Mouse (Mus musculus) lung, postnatal 10 days (tissue): ENCODE data around the gene Adcy3.
"Not testable (repeated sequence)": the region's sequence is repeated elsewhere in the genome, so short reads cannot be mapped to it uniquely, and the experiment has no call there.

Experiments used
- DNase-seq: peaks from one replicate; pipeline ENCODE4 v3.0.0; 2021

The Adcy3 gene

DNA sequence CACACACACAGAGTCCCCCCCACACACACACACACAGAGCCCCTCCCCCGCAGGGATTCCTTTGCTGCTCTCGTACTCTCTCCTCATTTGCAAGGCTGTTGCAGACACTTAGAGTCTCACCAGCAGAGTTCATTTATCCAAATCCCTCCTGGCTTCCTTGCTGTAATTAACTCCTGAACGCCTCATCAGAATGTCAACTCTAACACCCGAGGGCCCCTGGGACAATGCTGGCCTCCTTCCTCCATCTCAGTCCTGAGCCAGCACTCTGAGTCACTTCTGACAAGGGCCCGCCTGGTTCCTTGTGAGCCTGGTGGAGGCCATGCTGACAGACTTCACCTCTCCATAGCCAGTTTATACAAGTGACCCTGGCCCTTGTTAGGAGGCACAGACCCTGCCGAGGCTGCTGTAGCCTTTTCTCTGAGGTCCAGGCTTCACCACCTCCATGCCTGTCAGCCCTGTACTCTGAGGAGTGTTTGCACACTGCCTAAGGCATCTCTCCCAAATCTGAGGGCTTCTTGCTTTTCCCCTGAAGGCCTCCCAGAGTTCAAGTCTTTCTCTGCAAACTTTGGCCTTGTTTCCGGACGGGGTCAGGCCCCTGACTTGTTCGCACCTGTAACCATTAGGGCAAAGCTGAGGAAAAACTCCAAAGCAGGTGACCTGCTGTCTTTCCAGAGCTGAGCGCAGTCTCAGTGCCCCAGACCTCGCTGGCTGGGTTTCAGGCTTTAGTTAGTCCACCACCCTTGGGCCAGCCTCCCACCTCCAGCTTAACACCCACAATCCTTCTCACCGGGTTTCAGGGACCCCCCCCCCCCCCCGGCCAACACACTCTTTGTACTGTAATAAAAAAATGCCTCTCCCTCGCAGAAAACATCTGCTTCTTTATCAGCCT, 55.5 kb downstream of the Adcy3 start:
- peak; percentile 87 for DNase-seq

- DNase-seq: peak; percentile 33
Measured at GRCm38 (mm10) chr12:4189060-4189447, 56.2 kb downstream of the Adcy3 start.

- DNase-seq: no peak
Measured at GRCm38 (mm10) chr12:4192514-4192913, 59.6 kb downstream of the Adcy3 start.

- DNase-seq: peak; percentile 80
Measured at GRCm38 (mm10) chr12:4193025-4193740, 60.3 kb downstream of the Adcy3 start.

GRCm38 (mm10) chr12:4194643-4195042, 61.7 kb downstream of the Adcy3 start:
- DNase-seq: no peak

GRCm38 (mm10) chr12:4198702-4199101, 65.8 kb downstream of the Adcy3 start:
- no peak for DNase-seq

GRCm38 (mm10) chr12:4199271-4199670, 66.4 kb downstream of the Adcy3 start:
- DNase-seq: no peak

DNA sequence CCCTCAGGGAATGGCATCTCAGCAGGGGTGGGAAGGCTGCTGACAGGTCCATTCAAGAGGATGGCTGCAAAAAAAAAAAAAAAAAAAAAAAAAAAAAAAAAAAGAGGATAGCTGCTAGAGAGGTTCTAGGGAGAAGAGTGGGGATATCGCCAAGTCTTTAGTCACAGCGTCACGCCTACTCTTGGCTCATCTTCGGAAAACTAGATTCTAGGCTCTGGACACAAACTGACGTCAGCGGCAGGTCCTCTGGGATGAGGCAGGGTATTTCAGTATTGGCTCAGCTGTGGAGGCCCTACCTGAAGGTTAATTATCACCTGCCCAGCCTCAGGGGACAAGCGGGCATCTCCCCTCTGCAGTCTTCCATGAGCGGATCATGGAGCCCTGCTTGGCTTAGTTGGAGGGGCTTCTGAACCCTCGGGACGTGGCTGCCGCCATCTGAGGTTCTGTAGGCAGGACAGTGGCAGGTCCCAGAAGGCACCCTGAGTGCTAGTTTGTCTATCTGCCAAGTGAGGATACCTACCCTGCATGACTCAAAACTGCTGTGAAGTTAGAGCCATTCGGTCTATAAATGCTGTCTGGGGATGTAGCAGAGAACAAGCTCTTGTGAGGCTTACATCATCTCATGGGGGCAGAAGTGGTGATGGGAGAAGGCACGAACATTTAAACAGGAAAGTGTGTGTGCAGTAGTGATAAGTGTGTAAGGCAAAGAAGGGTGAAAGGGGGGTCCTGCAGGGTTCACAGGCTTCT, 68.7 kb downstream of the Adcy3 start:
- DNase-seq: peak; percentile 73

DNA sequence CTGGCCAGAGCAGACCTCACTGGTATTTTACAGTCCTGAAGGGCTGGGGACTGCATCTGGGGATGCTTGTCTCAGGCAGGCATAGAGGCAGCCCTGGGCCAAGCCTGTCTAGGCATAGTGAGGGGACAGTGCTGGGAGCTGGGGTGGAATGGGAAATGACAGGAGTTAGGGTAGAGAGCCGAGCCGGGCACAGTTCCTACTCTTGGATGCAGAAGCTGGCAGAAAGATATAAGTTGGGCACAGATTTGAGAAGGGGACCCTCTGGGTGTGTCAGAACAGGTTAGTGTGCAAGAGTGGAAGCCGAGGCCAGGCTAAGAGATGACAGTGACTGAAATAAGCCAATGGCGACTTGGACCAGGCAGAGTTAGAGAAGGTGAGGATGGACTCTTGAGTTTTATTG, 69.3 kb downstream of the Adcy3 start:
- DNase-seq: no peak

- DNase-seq: no peak
Measured at GRCm38 (mm10) chr12:4206106-4206505, 73.2 kb downstream of the Adcy3 start.

DNA sequence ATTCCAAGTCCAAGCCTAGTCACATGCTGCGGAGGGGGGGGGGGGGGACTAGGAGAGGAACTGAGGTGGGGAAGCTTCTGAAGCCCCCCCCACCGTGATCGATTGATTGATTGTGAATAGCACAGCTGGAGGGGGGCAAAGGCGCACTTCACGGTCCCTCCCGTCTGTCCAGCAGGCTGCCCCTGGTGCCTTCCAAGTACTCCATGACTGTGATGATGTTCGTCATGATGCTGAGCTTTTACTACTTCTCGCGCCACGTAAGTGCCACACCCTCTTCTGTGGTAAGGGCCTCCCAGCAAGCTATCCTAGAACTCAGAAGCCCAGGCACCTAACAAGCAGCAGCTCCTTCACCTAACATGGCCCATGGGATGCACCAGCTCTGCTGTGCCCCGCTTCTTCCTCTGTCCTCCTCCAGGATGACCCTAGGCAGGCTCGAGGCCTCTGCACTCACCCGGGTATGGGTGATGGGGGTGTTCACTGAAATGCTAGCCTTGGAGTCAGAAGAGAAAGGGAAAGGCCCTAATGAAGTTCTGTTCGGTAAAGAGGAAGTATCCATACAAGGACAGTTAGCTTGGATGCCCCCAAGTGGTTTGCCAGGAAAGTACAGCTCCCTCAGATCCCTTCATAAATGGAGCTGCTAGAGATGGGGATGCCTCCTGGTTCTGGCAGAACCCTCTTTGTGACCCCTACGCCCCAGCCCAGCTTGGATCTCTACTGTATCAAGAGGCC, 75.7 kb downstream of the Adcy3 start:
- DNase-seq: peak; percentile 80

DNA sequence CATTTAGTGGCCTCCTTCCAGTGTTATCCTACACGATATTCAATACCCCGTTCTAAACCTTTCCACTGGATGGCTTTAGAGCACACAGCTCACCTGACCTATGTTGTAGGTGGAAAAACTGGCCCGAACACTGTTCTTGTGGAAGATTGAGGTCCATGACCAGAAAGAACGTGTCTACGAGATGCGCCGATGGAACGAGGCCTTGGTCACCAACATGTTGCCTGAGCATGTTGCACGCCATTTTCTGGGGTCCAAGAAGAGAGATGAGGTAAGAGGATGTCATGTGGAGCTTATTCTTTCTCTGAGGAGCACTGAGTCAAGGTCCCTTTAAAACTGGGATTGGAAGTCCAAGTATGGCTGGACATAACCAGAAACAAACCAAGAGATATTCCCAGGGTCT, 76.3 kb downstream of the Adcy3 start:
- DNase-seq: no peak

DNA sequence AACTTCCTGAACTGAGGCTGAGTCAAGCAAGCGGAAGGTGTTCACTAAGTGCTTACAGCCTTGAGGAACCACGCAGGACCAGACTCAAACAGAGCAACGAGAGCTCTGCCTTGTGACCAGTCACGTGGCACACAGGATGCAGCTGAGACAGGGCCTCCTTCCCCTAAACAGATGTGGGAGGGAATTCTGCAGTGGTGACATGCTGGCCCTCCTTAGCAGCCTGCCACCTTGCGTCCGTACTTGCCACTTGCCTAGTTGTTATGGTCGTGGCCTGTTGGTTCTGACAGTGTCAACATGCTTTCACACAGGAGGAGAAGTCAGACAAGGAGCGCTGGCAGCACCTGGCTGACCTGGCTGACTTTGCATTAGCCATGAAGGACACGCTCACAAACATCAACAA, 78.3 kb downstream of the Adcy3 start:
- no peak for DNase-seq

DNA sequence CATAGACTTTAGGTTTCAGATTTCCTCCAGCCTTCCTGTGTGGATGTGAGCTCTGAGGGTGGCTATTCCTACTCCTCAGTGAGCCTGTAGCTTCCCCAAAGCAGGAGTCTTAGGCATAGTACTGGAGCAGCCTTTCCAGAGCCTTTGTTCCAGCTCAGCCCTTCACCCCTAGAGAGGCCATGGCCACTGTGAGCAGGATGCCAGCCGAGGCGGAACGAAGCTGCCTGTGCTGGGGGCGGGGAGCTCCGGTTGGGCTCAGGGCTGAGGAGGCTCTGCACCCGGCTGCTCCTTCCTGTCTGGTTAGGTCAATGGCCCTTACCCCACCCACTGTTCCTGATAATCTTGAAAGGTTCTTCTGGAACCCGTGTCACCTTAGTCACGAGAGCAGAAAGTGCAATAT, 80.0 kb downstream of the Adcy3 start:
- DNase-seq: no peak

- DNase-seq: no peak
Measured at GRCm38 (mm10) chr12:4230156-4230555, 97.3 kb downstream of the Adcy3 start.

DNA sequence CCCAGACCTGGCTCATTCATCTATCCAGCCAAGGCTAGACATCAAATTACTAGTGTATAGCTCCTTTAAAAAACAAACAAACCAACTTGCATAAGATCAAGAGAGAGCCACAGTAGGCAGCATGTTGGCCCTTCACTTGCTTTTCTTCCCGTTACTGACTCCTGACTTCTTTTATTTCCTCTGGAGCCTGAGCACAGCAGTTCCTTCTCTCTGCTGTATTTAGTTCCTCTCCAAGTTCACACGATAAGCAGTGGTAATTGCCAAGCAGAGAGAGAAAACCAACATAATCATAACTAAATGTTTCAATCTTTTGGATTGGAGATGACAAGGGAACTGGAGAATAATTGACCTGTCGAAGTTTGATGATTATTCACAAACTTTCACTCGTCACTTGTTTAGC, 99.9 kb downstream of the Adcy3 start:
- DNase-seq: no peak

- DNase-seq: peak; percentile 97
Measured at GRCm38 (mm10) chr12:4233572-4234508, 100.9 kb downstream of the Adcy3 start, which contains the start of the genes Ptrhd1 and Cenpo. Gene Ptrhd1, plus strand, starts transcription at chr12:4234027. Gene Cenpo, minus strand, starts transcription at chr12:4234294.

DNA sequence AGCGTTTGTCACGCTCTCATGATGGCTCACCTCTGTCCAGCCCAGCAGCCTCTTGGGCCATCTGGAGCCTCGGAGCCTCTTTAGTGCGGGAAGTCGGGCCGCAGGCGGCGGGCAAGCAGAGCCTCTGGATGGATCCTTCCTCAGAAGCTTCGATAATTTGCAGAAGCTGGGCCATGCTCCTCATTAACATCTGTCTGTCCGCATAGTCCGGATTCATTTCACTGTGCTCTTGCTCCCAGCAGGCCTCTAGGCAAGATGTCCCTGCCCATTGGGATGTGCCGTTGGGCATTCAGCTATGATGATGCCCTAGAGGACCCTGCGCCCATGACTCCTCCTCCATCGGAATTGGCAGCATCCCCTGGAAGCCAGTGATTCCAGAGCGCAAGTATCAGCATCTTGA, 104.6 kb downstream of the Adcy3 start:
- DNase-seq: no peak

DNA sequence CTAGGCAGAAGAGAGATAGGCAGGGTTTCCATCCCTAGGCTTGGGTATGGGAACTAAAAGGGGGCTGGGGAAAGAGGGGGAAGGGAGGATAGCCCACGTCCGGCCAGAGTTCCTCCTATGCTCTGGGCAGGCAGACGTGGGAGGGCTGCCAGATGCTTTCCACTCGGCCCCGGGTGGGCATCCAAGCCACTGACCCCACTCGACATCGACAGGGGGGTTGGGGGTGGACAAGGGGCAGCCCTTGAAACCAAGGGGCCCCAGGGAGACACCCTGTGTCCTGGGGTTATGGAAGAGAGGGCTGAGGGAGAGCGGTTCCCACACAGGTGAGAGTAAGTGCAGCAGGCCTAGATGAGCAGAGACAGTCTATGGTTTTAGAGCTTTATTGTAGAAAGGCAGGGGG, 107.4 kb downstream of the Adcy3 start:
- not testable (repeated sequence) for DNase-seq

- DNase-seq: peak; percentile 40
Measured at GRCm38 (mm10) chr12:4243805-4244204, 110.9 kb downstream of the Adcy3 start.

DNA sequence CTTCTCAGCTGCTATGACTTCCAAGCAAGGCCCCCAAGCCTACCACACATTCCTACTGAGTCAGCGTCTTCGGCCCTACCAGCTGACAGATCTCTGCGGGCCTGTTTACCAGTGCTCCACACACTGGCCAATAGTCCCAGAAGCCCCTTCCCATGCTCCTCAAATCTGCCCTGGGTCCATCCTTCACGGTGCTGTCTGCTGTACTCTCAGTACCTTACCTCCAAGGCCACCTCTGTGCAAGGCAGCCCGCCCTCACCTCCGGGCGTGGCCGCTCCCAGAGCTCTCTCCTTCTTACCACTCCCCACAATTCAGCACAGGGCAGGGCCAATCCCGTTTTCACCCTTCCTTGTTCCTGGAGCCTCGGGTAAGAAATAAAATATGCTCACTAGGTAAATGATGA, 112.8 kb downstream of the Adcy3 start:
- no peak for DNase-seq

DNA sequence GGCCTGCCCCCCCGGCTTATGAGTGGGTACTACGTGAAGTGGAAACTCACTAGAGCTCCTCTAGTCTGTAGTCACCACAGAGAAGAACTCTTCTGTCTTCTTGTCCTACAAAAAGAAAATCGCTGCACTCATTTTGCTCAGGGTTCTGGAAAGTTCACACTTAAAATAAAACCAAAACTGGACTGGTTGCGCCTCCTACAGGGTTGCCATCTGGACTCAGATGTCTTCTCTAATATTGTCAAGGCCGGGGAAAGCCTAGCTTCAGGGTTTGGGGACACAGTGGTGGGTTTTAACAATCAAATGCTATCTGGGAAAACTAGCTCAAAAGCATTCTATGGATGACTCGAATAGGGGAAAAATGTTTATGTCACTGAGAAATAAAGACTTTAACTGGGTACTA, 116.9 kb downstream of the Adcy3 start:
- no peak for DNase-seq
